Mouse (Mus musculus) ES-E14 (cell line): ENCODE data around the gene Ndufb10. TPM values are rescaled to one million over a fixed set of nuclear protein-coding genes. Genes with fewer than 3 reads are reported as not detected.

ENCODE experiments used
- DNase-seq: peaks from one replicate; pipeline ENCODE4 v3.0.0-alpha.2; 2013; ENCODE audit warnings: low read depth, low spot score
- H3K27ac ChIP-seq: 2 replicates; pipeline ENCODE4 v1.5.1; 2012; ENCODE audit warnings: low read depth, mild to moderate bottlenecking, low read length, moderate library complexity, mixed read lengths; ENCODE audit not compliant: poor library complexity, insufficient read depth, severe bottlenecking
- H3K36me3 ChIP-seq: 2 replicates; pipeline ENCODE4 v1.6.1; 2012; ENCODE audit warnings: mild to moderate bottlenecking, low read length, moderate library complexity, mixed read lengths; ENCODE audit not compliant: control insufficient read depth, poor library complexity, insufficient read depth, severe bottlenecking
- H3K4me1 ChIP-seq, 2 experiments: fragments of 150-350 bp in 1 of 2; sonication (generic) in 1 of 2; 2 replicates each; pipeline ENCODE4 v1.6.1; 2012; ENCODE audit warnings: low read length in 2 of 2, mild to moderate bottlenecking in 1 of 2, mixed read lengths in 1 of 2; ENCODE audit not compliant: control insufficient read depth in 2 of 2, insufficient read depth in 2 of 2, poor library complexity in 1 of 2
- H3K4me3 ChIP-seq, 2 experiments: fragments of 150-350 bp in 1 of 2; sonication (generic) in 1 of 2; 2 replicates each; pipeline ENCODE4 v1.5.1; 2012; ENCODE audit warnings: low read length in 2 of 2, low read depth in 1 of 2, mild to moderate bottlenecking in 1 of 2, mixed read lengths in 1 of 2; ENCODE audit not compliant: insufficient read depth in 1 of 2, poor library complexity in 1 of 2, severe bottlenecking in 1 of 2
- H3K9ac ChIP-seq: 2 replicates; pipeline ENCODE4 v1.6.1; 2012; ENCODE audit warnings: low read depth, mild to moderate bottlenecking, low read length, mixed read lengths; ENCODE audit not compliant: poor library complexity, insufficient read depth, severe bottlenecking
- H3K9me3 ChIP-seq: fragments of 150-350 bp; sonication (generic); 2 replicates; pipeline ENCODE4 v1.6.1; 2012; ENCODE audit warnings: low read depth, mild to moderate bottlenecking, low read length; ENCODE audit not compliant: control insufficient read depth, insufficient read depth
- CHD2 ChIP-seq: IDR thresholded peaks from 2 replicates; pipeline ENCODE4 v1.6.1; 2014; ENCODE audit warnings: mild to moderate bottlenecking, low read depth, low read length, inconsistent platforms
- HCFC1 ChIP-seq: IDR thresholded peaks from 2 replicates; pipeline ENCODE4 v1.6.1; 2012; ENCODE audit warnings: low read length, inconsistent platforms, borderline replicate concordance; ENCODE audit not compliant: insufficient read depth
- MAFK ChIP-seq: IDR thresholded peaks from 2 replicates; pipeline ENCODE4 v1.6.1; 2014; ENCODE audit warnings: mild to moderate bottlenecking, low read depth, low read length, inconsistent platforms; ENCODE audit not compliant: insufficient read depth
- ZC3H11A ChIP-seq: IDR thresholded peaks from 2 replicates; pipeline ENCODE4 v1.6.1; 2012; ENCODE audit warnings: low read depth, mild to moderate bottlenecking, inconsistent platforms, low read length, borderline replicate concordance
- ZNF384 ChIP-seq: IDR thresholded peaks from 2 replicates; pipeline ENCODE4 v1.6.1; 2012; ENCODE audit warnings: low read depth, low read length, inconsistent platforms
- in situ Hi-C, 2 experiments: fragments of 600-800 bp; cut with MboI; formaldehyde crosslinking; loops; one replicate each; pipeline ENCODE4 v1.15.1; 2025; ENCODE audit warnings: low sequenced_read_pairs in 2 of 2, inconsistent platforms in 1 of 2; ENCODE audit not compliant: unreplicated experiment in 2 of 2
- total RNA-seq: library from RNA; depleted of rRNA; stranded (reverse); fragments of 300-350 nt; gene quantifications from 2 replicates; pipeline ENCODE4 v1.2.3, GENCODE M21; 2012

Ndufb10 gene
- total RNA-seq, 1 experiment = 191 TPM

- no peaks in the 10 kb centered on the region for H3K36me3 ChIP-seq
- H3K9me3 ChIP-seq = no peaks in the 10 kb centered on the region
- peak within 1 kb of the TSS; percentile 73 to 80 for H3K4me3 ChIP-seq
- peak within 1 kb of the TSS; percentile 75 for H3K9ac ChIP-seq
- in situ Hi-C loops = no loop called here
- DNase-seq = peak; percentile 100
- H3K27ac ChIP-seq = 0 out of 2 replicates have a peak within 1 kb of the TSS, but pooled peaks have one; percentile 7
- peaks cover 1 to 15% of the 10 kb centered on the region in 2 experiments; a peak in 2 of 4 replicates for H3K4me1 ChIP-seq
- TF ChIP-seq CHD2 (no peak), ZC3H11A (no peak), HCFC1 (no peak), MAFK (no peak), ZNF384 (no peak)
Measured at GRCm38 (mm10) chr17:24736330-24737051, 12.2 kb upstream of the Ndufb10 start, which contains the start of gene Msrb1. Msrb1 (plus strand) TSS chr17:24736642.

- no peak overlapping the region for H3K4me3 ChIP-seq
- H3K4me1 ChIP-seq = peaks cover 1 to 15% of the 10 kb centered on the region in 2 experiments; a peak in 2 of 4 replicates
- no peak overlapping the region for H3K9ac ChIP-seq
- in situ Hi-C loops = no loop called here
- H3K27ac ChIP-seq = no peak overlapping the region
- no peaks in the 10 kb centered on the region for H3K9me3 ChIP-seq
- TF ChIP-seq ZNF384 (no peak), CHD2 (no peak), ZC3H11A (no peak), HCFC1 (no peak), MAFK (no peak)
- H3K36me3 ChIP-seq = no peaks in the 10 kb centered on the region
- DNase-seq = no peak
Measured at GRCm38 (mm10) chr17:24735446-24735845, 11.2 kb upstream of the Ndufb10 start.

GRCm38 (mm10) chr17:24734513-24734912 lies 10.2 kb upstream of the Ndufb10 start:
- Histone ChIP-seq H3K4me1 (peaks cover 1 to 15% of the 10 kb centered on the region in 2 experiments; a peak in 2 of 4 replicates), H3K4me3 (no peak overlapping the region), H3K9ac (no peak overlapping the region), H3K36me3 (no peaks in the 10 kb centered on the region), H3K9me3 (no peaks in the 10 kb centered on the region), H3K27ac (no peak overlapping the region)
- in situ Hi-C loops = no loop called here
- no peak for DNase-seq
- TF ChIP-seq MAFK (no peak), HCFC1 (no peak), CHD2 (no peak), ZC3H11A (no peak), ZNF384 (no peak)

- H3K4me1 ChIP-seq = peaks cover 1 to 12% of the 10 kb centered on the region in 2 experiments; a peak in 2 of 4 replicates
- DNase-seq = no peak
- no peaks in the 10 kb centered on the region for H3K36me3 ChIP-seq
- H3K4me3 ChIP-seq = no peak overlapping the region
- TF ChIP-seq ZC3H11A (no peak), MAFK (no peak), HCFC1 (no peak), ZNF384 (no peak), CHD2 (no peak)
- H3K27ac ChIP-seq = no peak overlapping the region
- H3K9me3 ChIP-seq = no peaks in the 10 kb centered on the region
- H3K9ac ChIP-seq = no peak overlapping the region
- in situ Hi-C loops = no loop called here
Measured at GRCm38 (mm10) chr17:24733434-24734050, 9.3 kb upstream of the Ndufb10 start.
